Mouse (Mus musculus) heart, adult 2 months (tissue): ENCODE results near the gene Aqp5. TPM values are rescaled to one million over a fixed set of nuclear protein-coding genes. Genes with fewer than 3 reads are reported as not detected.

ENCODE experiments used
- DNase-seq, 2 experiments: peaks; one replicate each; pipeline ENCODE4 v3.0.0; 2021
- H3K27ac ChIP-seq: fragments of 200-600 bp; 2 replicates; pipeline ENCODE4 v1.8.1; 2022
- H3K27me3 ChIP-seq: fragments of 200-500 bp; 2 replicates; pipeline ENCODE4 v1.6.1; 2012; ENCODE audit warnings: mild to moderate bottlenecking, low read length, inconsistent platforms, mixed read lengths; ENCODE audit not compliant: control insufficient read depth, insufficient read depth
- H3K36me3 ChIP-seq: fragments of 200-500 bp; 2 replicates; pipeline ENCODE4 v1.6.1; 2012; ENCODE audit warnings: low read length, inconsistent platforms; ENCODE audit not compliant: control insufficient read depth, insufficient read depth
- H3K4me1 ChIP-seq: fragments of 200-500 bp; 2 replicates; pipeline ENCODE4 v1.6.1; 2011; ENCODE audit warnings: low read length; ENCODE audit not compliant: control insufficient read depth, insufficient read depth
- H3K4me3 ChIP-seq: fragments of 200-600 bp; 2 replicates; pipeline ENCODE4 v1.8.1; 2022
- H3K79me2 ChIP-seq: fragments of 200-500 bp; replicated peaks from 2 replicates; pipeline ENCODE4 v1.6.1; 2012; ENCODE audit warnings: mild to moderate bottlenecking, inconsistent platforms, low read length, moderate library complexity, mixed read lengths; ENCODE audit not compliant: control insufficient read depth, insufficient read depth
- H3K9ac ChIP-seq: fragments of 200-500 bp; 2 replicates; pipeline ENCODE4 v1.6.1; 2012; ENCODE audit warnings: low read depth, mild to moderate bottlenecking, control low read depth, inconsistent platforms, low read length, mixed read lengths
- CTCF ChIP-seq: fragments of 200-600 bp; IDR thresholded peaks from 2 replicates; pipeline ENCODE4 v1.8.1; 2022; ENCODE audit warnings: antibody characterized with exemption, mild to moderate bottlenecking, moderate library complexity
- EP300 ChIP-seq: fragments of 200-500 bp; IDR thresholded peaks from 2 replicates; pipeline ENCODE4 v1.6.1; 2011; ENCODE audit warnings: low read depth, low read length, control low read depth; ENCODE audit not compliant: insufficient read depth
- POLR2A ChIP-seq: fragments of 200-500 bp; IDR thresholded peaks from 2 replicates; pipeline ENCODE4 v1.6.1; 2011; ENCODE audit warnings: mild to moderate bottlenecking, low read depth, low read length, control low read depth; ENCODE audit not compliant: insufficient read depth
- WGBS: fragments of 180-500 bp; shearing (Covaris S2); methylation state at CpG from one replicate; pipeline ENCODE4 v1.1.7; 2018; 5-methylcytosine and 5-hydroxymethylcytosine counted together
- intact Hi-C: fragments of 180-260 bp; cut with DNase I; formaldehyde crosslinking; loops from one replicate; pipeline ENCODE4 v1.15.1; 2025
- polyA plus RNA-seq: library from polyadenylated mRNA; depleted of rRNA; stranded (reverse); fragments of >200 nt; gene quantifications from 2 replicates; pipeline ENCODE4 v1.2.3, GENCODE M21; 2012
- total RNA-seq, 2 experiments: library from RNA; stranded (reverse); gene quantifications; 2 replicates each; pipeline ENCODE4 v1.2.3; 2021

Gene Aqp5
- total and polyA plus RNA-seq, 3 experiments: 0.42 to 7.2 TPM; not detected in 1

DNA sequence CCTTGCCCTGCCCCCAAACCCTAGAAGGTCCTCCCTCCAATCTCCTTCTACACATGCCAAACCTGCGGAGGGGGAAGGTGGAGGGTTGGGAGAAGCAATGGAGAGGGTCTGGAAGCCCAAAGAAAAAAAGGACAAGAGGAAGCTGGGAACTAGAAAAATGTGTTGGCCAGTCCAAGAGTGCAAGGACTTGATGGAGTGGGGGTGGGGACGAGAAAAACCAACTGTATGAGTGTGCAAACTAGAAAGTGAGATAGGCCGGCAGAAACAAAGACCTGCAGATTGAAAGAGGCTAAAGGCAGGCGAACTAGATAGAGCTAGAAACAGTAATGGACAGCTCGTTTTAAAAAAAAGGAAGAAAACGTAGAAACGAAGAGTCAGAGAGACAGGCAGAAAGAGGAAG lies 878 bp upstream of the Aqp5 start:
- WGBS: 30% methylated on average over 7 of the region's 7 CpGs
- Histone ChIP-seq H3K4me3 (no peak overlapping the region), H3K27me3 (peaks cover 12% of the 10 kb centered on the region), H3K27ac (no peak overlapping the region), H3K36me3 (no peaks in the 10 kb centered on the region), H3K9ac (no peak overlapping the region), H3K4me1 (no peaks in the 10 kb centered on the region), H3K79me2 (no peaks in the 10 kb centered on the region)
- intact Hi-C loops: no loop called here
- TF ChIP-seq CTCF (no peak), POLR2A (no peak), EP300 (no peak)
- DNase-seq: no peak

DNA sequence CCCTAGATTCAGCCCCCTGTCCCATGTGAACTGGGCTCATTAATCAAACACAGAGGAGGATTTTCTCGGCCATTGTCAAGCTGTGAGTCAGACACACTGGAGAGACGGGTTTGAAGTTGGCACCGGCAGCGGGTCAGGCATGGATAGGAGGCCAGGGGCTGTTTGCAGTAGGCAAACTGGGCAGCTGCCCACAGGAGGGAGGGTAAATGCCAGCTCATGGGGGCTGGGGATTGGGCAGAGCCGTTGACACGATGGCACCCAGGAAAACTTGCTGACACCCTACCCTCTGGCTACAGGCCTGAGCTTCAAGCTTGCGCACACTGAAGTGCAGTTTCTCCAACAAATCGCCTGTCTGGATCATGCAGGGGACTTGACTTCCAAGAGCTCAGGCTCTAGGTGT lies 1.6 kb downstream of the Aqp5 start:
- no peak overlapping the region for H3K27ac ChIP-seq
- H3K79me2 ChIP-seq: no peaks in the 10 kb centered on the region
- intact Hi-C loops: no loop called here
- no peaks in the 10 kb centered on the region for H3K4me1 ChIP-seq
- H3K36me3 ChIP-seq: no peaks in the 10 kb centered on the region
- no peak for DNase-seq
- H3K9ac ChIP-seq: no peak overlapping the region
- H3K27me3 ChIP-seq: peaks cover 12% of the 10 kb centered on the region
- TF ChIP-seq EP300 (no peak), POLR2A (no peak), CTCF (no peak)
- no peak overlapping the region for H3K4me3 ChIP-seq
- 83% methylated on average over 8 of the region's 8 CpGs for WGBS

DNA sequence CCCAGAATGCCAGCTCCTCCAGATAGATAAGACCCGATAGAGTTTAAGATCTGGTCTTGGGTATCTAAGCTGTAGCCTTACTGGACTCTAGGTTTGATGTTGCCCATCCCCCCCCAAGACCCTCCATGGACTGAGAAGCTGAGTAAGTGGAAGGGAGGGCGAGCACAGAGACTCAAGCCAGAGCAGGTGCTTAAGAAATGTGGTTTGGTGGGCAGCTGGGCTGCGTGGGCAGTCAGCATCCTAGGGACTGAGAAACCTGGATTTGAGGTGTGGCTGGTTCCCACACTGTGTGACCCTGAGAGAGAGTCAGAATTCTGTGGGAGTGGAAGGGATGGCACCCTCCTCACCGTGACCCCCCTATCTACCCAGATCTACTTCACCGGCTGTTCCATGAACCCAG lies 2.3 kb downstream of the Aqp5 start:
- no peak overlapping the region for H3K4me3 ChIP-seq
- no peak overlapping the region for H3K27ac ChIP-seq
- TF ChIP-seq CTCF: no peak
- no peak for TF ChIP-seq EP300
- TF ChIP-seq POLR2A: no peak
- H3K36me3 ChIP-seq: no peaks in the 10 kb centered on the region
- intact Hi-C loops: no loop called here
- H3K79me2 ChIP-seq: no peaks in the 10 kb centered on the region
- no peaks in the 10 kb centered on the region for H3K4me1 ChIP-seq
- DNase-seq: no peak
- H3K9ac ChIP-seq: no peak overlapping the region
- peaks cover 12% of the 10 kb centered on the region for H3K27me3 ChIP-seq
- 79% methylated on average over 5 of the region's 5 CpGs for WGBS

DNA sequence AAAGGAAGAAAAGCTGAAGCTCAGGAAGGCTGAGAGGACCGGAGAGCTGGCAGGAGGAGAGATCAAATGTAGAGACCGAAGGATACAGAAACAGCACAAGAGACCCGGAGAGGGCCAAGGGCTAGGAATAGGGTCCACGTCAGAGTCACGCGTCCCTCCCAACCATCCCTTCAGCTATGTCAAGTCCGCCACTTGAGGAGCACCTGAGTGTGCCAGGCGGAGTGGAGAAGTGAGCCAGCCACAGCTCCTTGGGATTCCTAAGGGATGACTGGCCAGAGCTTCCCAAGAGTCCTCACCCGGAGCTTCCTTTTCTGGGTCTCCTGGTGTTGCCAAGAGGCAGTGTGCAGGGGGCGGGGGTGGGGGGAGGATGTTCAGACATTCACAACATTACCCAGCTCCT lies 4.4 kb downstream of the Aqp5 start:
- TF ChIP-seq EP300: no peak
- no peak for TF ChIP-seq CTCF
- no peak for TF ChIP-seq POLR2A
- no peak overlapping the region for H3K9ac ChIP-seq
- H3K27me3 ChIP-seq: peaks cover 14% of the 10 kb centered on the region
- no peaks in the 10 kb centered on the region for H3K4me1 ChIP-seq
- H3K27ac ChIP-seq: no peak overlapping the region
- no peak for DNase-seq
- H3K36me3 ChIP-seq: no peaks in the 10 kb centered on the region
- WGBS: 71% methylated on average over 10 of the region's 10 CpGs
- no peaks in the 10 kb centered on the region for H3K79me2 ChIP-seq
- intact Hi-C loops: no loop called here
- H3K4me3 ChIP-seq: no peak overlapping the region

DNA sequence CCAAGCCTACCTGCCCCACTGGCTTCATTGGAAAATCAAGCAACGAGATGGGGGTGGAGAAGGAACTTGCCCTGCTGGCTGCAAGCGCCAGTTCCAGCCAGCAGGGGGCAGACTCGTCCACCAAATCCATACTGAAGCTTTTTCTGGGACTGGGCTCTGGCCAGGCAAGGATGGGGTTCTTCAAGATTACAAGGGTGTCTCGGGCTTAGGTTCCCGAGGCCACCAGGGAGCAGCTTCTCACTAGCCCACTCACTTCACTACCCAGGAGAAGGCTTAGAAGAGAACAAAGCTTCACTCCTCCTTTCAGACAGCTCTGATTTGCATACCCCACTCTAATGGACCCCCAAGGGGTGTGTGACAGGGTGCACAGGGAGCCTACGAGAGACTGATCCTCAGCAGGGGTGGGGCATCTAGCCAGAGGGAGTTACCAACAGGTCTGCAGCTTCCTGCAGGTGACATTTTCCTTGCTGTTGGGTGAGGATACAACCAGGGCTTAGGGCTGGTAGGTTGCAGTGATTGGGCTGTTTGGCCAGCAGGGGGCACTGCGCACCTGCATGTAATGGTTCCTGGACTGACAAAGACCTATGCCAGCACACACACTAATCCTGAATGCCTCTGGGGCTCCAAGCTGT lies 5.6 kb downstream of the Aqp5 start:
- Histone ChIP-seq H3K79me2 (no peaks in the 10 kb centered on the region), H3K27me3 (peaks cover 9% of the 10 kb centered on the region), H3K9ac (no peak overlapping the region)

DNA sequence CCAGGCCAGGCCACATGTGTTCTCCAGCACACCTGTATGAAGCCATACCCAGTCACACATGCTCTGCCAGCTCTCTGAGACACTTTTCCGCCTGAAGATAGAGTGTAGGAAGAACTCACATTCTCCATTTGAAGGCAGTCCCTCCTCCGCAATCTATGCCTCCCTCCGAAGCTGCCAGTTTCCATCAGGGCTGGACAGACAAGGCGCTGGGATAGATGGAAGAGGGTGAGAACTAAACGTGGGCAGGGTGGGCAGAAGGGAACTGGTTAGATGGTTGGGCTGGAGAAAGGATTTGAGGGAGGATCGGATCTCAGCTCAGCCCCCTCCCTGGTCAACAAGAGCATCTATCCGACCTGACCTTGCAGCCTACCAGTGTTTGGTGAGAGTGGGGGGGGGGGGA lies 6.3 kb downstream of the Aqp5 start:
- Histone ChIP-seq H3K36me3 (no peaks in the 10 kb centered on the region), H3K4me1 (no peaks in the 10 kb centered on the region), H3K4me3 (no peak overlapping the region), H3K9ac (no peak overlapping the region), H3K27me3 (0 out of 2 replicates have a peak, but pooled peaks cover 4% of the 10 kb centered on the region), H3K79me2 (no peaks in the 10 kb centered on the region), H3K27ac (no peak overlapping the region)
- intact Hi-C loops: loop anchor here (1.0 to 2.0 kb wide), 5 partner anchors 72 to 312 kb away; no protein-coding TSS in a partner anchor
- WGBS: 57% methylated on average over 7 of the region's 7 CpGs
- TF ChIP-seq POLR2A: no peak
- no peak for DNase-seq

More for the DNA sequence above, 5.6 kb downstream of the Aqp5 start:
- TF ChIP-seq POLR2A (no peak), CTCF (peak; percentile 68), EP300 (peak; percentile 72; the same call in 1 of the 2 replicates)
- Histone ChIP-seq H3K27ac (no peak overlapping the region), H3K4me3 (no peak overlapping the region), H3K4me1 (no peaks in the 10 kb centered on the region), H3K36me3 (no peaks in the 10 kb centered on the region)
- peak; percentile 80 to 86 for DNase-seq
- intact Hi-C loops: loop anchor here (1.0 to 2.0 kb wide), 5 partner anchors 73 to 313 kb away; no protein-coding TSS in a partner anchor
- WGBS: 0% methylated on average over 7 of the region's 7 CpGs

DNA sequence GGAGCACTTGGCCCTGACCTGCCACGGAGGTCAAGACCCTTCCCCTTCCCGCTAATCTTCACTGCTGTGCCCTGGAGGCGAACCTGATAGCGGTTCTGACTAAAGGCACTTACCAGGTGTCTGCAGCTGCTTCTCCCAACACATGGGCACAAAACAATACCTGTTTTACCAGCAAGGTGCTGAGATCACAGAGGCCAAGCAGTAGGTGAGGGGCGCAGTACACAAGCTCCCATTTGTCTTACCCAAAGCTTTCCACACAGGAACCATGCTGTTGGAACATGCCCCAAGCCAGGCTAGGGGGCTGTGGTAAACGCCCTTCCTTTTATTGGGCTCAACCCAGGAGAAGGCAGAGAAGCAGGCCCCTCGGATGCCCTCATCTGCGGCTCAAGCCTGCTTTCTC lies 7.0 kb downstream of the Aqp5 start:
- no peak overlapping the region for H3K9ac ChIP-seq
- H3K79me2 ChIP-seq: no peaks in the 10 kb centered on the region
- no peak overlapping the region for H3K4me3 ChIP-seq
- WGBS: 65% methylated on average over 8 of the region's 8 CpGs
- no peaks in the 10 kb centered on the region for H3K4me1 ChIP-seq
- H3K27me3 ChIP-seq: 0 out of 2 replicates have a peak, but pooled peaks cover 2% of the 10 kb centered on the region
- H3K36me3 ChIP-seq: no peaks in the 10 kb centered on the region
- H3K27ac ChIP-seq: no peak overlapping the region
- intact Hi-C loops: loop anchor here (2.0 kb wide), 2 partner anchors 181 to 311 kb away; no protein-coding TSS in a partner anchor
- no peak for DNase-seq
- TF ChIP-seq CTCF (no peak), EP300 (no peak), POLR2A (no peak)
